Mouse (Mus musculus) ovary, postnatal 36 days (tissue): ENCODE results near the gene Fnip2.

Experiments
- DNase-seq: peaks from one replicate; pipeline ENCODE4 v3.0.0; 2022; ENCODE audit warnings: low spot score, mixed read lengths

Gene Fnip2

DNA sequence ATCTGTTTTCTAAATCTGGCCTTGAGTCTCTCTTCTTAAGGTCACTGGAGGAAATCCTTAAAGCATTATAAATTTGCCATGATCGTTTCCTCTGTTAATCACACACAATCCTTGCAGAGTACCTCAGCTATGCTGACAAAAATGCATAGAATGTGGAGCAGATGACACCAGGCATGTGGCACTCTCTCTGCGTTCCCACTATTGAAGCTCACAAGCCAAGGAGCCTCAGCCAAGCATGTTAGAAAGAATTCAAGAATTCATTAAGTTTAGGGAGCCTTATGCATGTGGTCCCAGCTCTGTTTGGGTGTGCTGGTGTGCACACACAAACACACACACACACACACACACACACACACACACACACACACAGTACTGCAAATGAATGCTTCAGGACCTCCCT, 155.9 kb downstream of the Fnip2 start:
- DNase-seq = no peak

DNA sequence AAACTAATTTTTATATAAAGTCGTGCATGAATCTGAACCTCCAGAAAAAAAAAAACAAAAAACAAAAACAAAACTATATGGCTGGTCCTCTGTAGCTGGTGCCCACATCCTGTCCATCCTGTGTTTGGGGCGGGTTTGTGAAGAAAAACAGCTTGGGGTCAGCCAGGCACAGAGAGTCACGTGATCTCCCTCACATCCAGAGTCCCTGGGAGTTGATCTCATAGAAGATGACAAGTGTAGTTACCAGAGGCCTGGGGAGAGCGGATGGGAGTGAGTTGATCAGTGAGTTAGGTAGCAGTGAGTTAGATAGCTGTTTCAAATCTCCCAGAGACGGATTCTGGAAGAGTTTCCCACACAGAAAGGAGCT, 157.0 kb downstream of the Fnip2 start:
- no peak for DNase-seq

DNA sequence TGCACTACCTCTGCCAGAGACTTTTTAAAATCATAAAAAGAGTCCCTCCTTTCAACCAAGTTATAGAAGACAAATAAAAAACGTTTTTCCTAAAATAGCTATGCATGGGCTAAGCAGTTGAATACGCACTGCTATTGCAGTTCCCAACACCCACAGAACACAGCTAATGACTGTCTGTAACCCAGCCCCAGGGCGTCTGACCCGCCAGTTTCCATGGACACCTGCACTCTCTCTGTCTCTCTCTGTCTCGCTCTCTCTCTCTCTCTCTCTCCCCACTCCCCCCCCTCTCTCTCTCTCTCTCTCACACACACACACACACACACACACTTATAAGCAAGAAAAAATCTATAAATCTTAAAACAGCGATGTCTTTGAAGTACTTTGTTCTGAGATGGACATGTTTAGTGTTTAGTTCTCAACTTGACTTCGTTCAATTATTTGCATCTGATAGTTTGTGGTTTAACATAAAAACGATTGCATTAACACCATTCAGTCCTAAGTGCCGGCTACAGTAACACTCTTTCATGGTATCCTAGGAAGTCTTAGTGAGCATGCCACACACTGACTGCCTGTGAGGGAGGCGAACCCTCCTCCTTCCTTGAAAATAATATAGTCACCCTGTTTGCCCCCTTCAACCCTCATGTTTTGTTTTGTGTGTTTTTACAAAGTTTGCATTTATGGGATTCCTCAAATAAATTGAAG, 157.5 kb downstream of the Fnip2 start:
- no peak for DNase-seq

DNA sequence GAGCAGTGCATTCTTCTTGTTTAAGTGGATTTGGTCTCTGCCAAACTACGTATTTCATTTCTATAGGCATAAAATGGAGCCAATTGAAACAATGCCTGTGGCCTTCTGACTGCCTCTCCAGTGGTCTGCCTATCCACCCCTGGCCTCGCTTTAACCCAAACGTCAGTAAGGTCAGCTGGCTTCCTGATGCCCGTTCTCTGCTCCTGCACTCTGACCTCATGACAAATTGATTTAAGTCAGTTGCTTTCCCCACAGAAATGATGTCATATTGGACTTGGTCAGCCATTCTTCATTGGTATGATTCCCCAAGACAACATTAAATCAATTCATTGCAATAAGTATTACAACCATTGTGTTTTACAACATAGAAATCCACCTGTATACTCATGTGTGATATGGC, 159.1 kb downstream of the Fnip2 start:
- no peak for DNase-seq
